Mouse (Mus musculus) neural tube, embryonic 13.5 days (tissue): ENCODE data around the gene Mfsd12. TPM values are rescaled to one million over a fixed set of nuclear protein-coding genes. Genes with fewer than 3 reads are reported as not detected.
A peak's percentile ranks its signal among the peaks of the same experiment; 100 is the strongest.

ENCODE experiments used
- ATAC-seq: fragments of 200-750 bp; cut with Nextera tagmentation; 2 replicates; pipeline ENCODE4 v1.8.0; 2017; ENCODE audit warnings: low read depth, mild to moderate bottlenecking, moderate TSS enrichment, moderate library complexity
- H3K27ac ChIP-seq: fragments of 300-500 bp; sonication (generic); replicated peaks from 2 replicates; pipeline ENCODE4 v1.5.1; 2015; ENCODE audit warnings: moderate library complexity, mild to moderate bottlenecking, inconsistent platforms
- H3K27me3 ChIP-seq: fragments of 300-500 bp; sonication (generic); 2 replicates; pipeline ENCODE4 v1.6.1; 2015; ENCODE audit warnings: mild to moderate bottlenecking, inconsistent platforms
- H3K36me3 ChIP-seq: fragments of 300-500 bp; sonication (generic); 2 replicates; pipeline ENCODE4 v1.6.1; 2015; ENCODE audit warnings: mild to moderate bottlenecking, inconsistent platforms
- H3K4me1 ChIP-seq: fragments of 300-500 bp; sonication (generic); replicated peaks from 2 replicates; pipeline ENCODE4 v1.6.1; 2015; ENCODE audit warnings: inconsistent platforms
- H3K4me2 ChIP-seq: fragments of 300-500 bp; sonication (generic); 2 replicates; pipeline ENCODE4 v1.6.1; 2015; ENCODE audit warnings: inconsistent platforms, mild to moderate bottlenecking, moderate library complexity
- H3K4me3 ChIP-seq: fragments of 300-500 bp; sonication (generic); 2 replicates; pipeline ENCODE4 v1.5.1; 2015; ENCODE audit warnings: mild to moderate bottlenecking, inconsistent platforms
- H3K9ac ChIP-seq: fragments of 300-500 bp; sonication (generic); 2 replicates; pipeline ENCODE4 v1.6.1; 2015; ENCODE audit warnings: moderate library complexity, mild to moderate bottlenecking, inconsistent platforms
- H3K9me3 ChIP-seq: fragments of 300-500 bp; sonication (generic); 2 replicates; pipeline ENCODE4 v1.6.1; 2016; ENCODE audit warnings: inconsistent platforms
- WGBS: fragments of 180-500 bp; shearing (Covaris S2); methylation state at CpG from one replicate; pipeline ENCODE4 v1.1.7; 2015; 5-methylcytosine and 5-hydroxymethylcytosine counted together
- polyA plus RNA-seq: library from polyadenylated mRNA; unstranded; fragments of >200 nt; fragmentation: Nextera tagmentation; extraction: Ambion mirVana; gene quantifications from 2 replicates; pipeline ENCODE4 v1.2.1, GENCODE M21; 2015

Mfsd12 gene
- polyA plus RNA-seq, 1 experiment from 2014 or later = 17.8 TPM

DNA sequence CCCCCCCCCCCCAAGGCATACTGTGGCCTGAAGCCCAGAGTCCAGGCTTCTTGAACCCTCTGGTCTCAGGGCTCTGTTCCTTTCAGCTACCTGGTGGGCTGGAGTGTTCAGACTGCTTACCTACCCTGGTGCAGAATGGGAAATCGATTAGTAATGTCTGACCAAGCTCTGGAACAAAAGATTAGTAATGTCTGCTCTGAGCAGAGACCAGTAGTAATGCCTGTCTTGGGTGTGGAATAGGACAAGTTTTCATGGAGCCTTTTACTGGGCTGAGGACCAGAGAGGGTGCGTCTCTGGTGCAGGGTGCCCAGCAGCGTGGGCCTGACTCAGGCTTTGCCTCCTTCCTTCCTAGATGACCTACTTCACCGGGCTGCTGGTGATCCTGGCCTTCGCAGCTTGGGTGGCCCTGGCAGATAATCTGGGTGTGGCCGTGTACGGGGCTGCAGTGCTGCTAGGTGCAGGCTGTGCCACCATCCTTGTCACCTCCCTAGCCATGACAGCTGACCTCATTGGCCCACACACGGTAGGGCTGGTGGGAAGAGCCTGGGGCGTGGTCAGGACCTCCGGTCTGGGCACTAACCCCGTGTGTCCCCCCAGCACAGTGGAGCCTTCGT, 5.2 kb downstream of the Mfsd12 start:
- H3K9me3 ChIP-seq = no peaks in the 10 kb centered on the region
- 81% methylated on average over 12 of the region's 12 CpGs for WGBS
- no peak overlapping the region for H3K27ac ChIP-seq
- no peak overlapping the region for H3K4me3 ChIP-seq
- no peak for ATAC-seq
- H3K4me2 ChIP-seq = no peak overlapping the region
- H3K9ac ChIP-seq = no peak overlapping the region
- H3K4me1 ChIP-seq = peaks cover 80% of the 10 kb centered on the region
- peaks cover 38% of the 10 kb centered on the region for H3K27me3 ChIP-seq
- peaks cover 27% of the 10 kb centered on the region for H3K36me3 ChIP-seq

DNA sequence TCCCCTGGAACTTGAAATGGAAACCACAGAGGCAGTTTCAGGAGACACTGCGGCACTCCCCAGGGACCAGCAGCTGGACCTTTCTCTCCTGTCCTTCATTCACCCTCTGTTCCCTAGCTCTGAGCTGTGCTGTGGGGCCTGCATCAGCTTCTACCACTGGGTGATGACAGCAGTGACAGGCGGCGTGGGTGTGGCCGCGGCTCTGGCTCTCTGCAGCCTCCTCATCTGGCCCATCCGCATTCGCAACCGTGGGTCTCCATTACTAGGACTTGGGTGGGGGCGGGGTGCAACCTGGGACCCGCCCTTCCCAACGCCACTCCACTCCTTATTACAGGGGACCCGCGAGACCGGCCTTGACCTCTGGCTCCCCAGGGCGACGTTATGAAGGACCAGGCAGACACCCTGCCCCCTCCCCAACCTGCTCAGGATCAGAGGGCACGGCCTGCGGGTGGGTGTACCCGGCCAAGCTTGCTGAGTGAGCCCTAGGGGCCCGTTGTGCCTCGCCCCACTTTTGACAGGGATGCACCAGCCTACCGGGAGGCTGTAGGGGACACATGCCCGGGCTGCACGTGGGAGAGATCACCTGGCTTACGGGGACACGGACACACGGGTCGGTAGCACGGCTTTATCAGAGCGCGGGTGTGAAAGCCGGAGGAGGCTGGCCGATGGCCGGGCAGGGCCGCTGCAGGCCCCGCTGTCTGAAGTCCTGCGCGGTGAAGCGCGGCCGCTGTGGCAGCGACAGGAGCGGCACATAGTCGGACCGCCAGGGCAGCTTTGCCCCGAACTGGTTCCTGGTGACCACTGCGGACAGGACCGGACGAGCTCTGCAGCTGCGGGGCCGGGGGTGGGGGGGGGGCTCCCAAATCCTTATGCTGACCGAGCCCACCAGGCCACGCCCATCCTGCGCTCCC, 6.4 kb downstream of the Mfsd12 start:
- H3K4me3 ChIP-seq = peak overlapping the region; percentile 23
- peak overlapping the region; percentile 50 for H3K4me2 ChIP-seq
- H3K9ac ChIP-seq = peak overlapping the region; percentile 59
- no peak overlapping the region for H3K27ac ChIP-seq
- H3K27me3 ChIP-seq = peaks cover 35% of the 10 kb centered on the region
- 11% methylated on average over 51 of the region's 54 CpGs for WGBS
- H3K9me3 ChIP-seq = no peaks in the 10 kb centered on the region
- peaks cover 40% of the 10 kb centered on the region for H3K36me3 ChIP-seq
- H3K4me1 ChIP-seq = peaks cover 70% of the 10 kb centered on the region
- ATAC-seq = no peak

DNA sequence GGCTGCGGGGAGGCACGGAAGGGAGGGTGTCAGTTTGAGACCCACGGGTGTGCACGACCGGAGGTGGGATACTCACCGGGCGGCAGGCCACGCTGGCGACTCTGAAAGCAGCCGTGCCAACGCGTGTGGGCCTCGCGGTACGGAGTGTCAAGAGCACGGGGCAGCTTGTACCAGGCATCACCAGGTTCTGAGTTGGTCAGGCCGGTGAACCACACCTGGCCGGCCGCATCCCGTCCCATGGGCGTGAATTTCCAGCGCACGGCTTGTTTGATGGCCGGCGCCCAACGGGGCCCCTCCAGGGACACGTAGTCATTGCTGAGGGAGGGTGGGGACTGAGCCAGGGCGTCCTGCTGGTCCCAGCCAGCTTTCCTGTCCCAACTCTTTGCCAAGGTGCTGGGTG, 7.4 kb downstream of the Mfsd12 start:
- peak overlapping the region; percentile 23 for H3K4me3 ChIP-seq
- H3K9ac ChIP-seq = peak overlapping the region; percentile 59
- 11% methylated on average over 28 of the region's 28 CpGs for WGBS
- H3K36me3 ChIP-seq = peaks cover 50% of the 10 kb centered on the region
- peak overlapping the region; percentile 50 for H3K4me2 ChIP-seq
- H3K27ac ChIP-seq = no peak overlapping the region
- peaks cover 61% of the 10 kb centered on the region for H3K4me1 ChIP-seq
- no peaks in the 10 kb centered on the region for H3K9me3 ChIP-seq
- peak; percentile 4; the same call in 1 of the 2 replicates for ATAC-seq
- peaks cover 32% of the 10 kb centered on the region for H3K27me3 ChIP-seq

DNA sequence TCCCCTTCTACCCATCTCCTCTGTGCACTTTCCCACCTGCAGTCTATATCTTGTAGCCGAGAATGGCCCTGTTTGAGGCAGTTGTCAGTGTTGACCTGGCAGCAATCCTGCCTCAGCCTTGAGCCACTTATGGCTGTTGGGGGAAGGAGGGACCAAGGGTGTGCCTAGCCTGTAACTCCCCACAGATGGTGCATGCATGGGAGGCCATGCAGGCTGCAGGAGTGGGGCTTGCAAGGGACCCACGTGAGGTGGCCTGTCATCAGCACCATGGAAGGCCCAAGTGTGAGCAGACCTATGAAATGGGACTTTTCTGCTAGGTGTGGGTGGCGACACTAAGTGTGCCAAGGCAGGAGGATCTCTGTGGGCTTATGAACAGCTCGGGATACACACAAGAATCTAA, 7.8 kb downstream of the Mfsd12 start:
- Histone ChIP-seq H3K9me3 (no peaks in the 10 kb centered on the region), H3K27me3 (peaks cover 32% of the 10 kb centered on the region), H3K4me3 (no peak overlapping the region; the same call in 1 of the 2 replicates), H3K27ac (no peak overlapping the region), H3K4me2 (peak overlapping the region; percentile 50; the same call in 1 of the 2 replicates), H3K4me1 (peaks cover 57% of the 10 kb centered on the region), H3K9ac (peak overlapping the region; percentile 59; the same call in 1 of the 2 replicates), H3K36me3 (peaks cover 52% of the 10 kb centered on the region)
- peak; percentile 25; the same call in 1 of the 2 replicates for ATAC-seq
- WGBS = 41% methylated on average over 4 of the region's 4 CpGs

DNA sequence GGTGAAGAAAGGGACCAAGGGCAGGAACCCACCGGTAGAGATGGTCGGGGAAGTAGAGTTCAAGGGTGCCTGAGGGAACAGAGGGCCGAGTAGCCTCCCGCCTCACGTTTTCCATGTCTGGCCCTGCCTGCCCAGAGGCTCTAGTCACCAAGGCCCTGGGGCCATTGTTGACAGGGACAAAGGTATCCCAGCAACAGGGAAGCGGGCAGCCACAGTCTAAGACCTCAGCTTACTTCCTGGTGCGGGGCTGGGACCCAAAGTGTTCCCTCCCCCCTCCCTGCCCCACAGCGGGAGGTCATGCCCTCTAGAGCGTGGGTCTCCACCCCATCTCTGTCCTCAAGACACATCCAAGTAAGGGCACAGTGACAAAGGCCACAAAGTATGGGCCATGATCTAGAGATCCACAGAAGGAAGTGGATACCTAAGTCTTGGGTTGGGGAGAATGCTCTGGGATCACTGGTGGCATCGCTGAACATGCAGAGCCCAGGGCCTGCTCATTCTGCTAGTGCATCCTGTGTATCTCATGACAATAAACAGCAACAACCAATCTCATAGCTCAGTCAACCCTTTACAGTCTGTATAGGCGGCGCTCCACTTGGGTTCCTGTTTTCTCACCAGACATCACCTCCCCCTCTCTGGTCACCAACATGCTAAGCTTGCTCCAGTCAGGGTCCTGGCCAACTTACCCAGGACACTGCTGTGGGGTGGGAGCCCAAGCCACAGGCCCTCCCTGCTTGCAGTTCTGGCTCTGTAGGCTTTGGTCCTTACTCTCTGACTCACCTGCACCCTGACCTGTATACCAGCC, 8.6 kb downstream of the Mfsd12 start, which contains the start of gene 4930404N11Rik:
4930404N11Rik (minus strand) TSS at position 145 of the 805 bp plus-strand sequence.
- WGBS = 20% methylated on average over 12 of the region's 12 CpGs
- Histone ChIP-seq H3K27me3 (peaks cover 32% of the 10 kb centered on the region), H3K36me3 (peaks cover 58% of the 10 kb centered on the region), H3K4me3 (peak within 1 kb of the TSS; percentile 23; the same call in 1 of the 2 replicates), H3K4me2 (peak within 1 kb of the TSS; percentile 50), H3K27ac (peak within 1 kb of the TSS; percentile 38; the same call in 1 of the 2 replicates), H3K4me1 (peaks cover 51% of the 10 kb centered on the region), H3K9me3 (no peaks in the 10 kb centered on the region), H3K9ac (peak within 1 kb of the TSS; percentile 59; the same call in 1 of the 2 replicates)
- ATAC-seq = no peak; the same call in 1 of the 2 replicates

DNA sequence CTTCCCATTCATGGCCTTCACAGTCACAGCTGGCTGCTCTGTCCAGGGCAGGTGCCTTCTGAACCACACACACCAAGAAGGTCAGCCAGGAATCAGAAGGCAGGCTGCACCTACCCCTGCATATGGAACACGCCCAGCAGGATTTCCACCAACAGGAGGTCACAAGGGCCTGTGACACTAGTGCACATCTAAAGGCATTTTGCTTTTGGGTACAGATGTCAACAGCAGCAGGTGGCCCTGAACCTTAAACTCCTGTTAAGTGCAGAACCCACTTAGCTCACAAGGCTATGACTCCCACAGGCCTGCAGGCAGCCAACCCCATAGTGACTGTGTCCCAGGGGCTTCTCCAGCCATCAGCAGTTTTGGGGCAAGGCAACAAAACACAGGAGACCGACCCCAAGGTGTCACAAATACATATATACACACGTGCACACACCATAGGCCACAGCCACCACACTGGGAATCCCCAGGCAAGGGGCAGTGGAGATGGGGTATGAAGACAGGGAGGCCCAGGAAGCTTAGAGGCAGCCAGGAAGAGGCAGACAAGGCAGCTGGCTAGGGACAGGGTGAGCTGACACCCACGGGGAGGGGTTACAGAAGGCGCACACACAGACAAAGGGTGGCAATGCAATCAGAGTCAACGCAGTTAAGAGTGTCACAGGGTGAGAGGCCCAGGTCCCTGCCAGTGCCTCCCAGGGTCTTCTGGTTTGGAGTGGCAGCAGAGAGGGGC, 9.4 kb downstream of the Mfsd12 start:
- Histone ChIP-seq H3K27me3 (peaks cover 32% of the 10 kb centered on the region), H3K9ac (no peak overlapping the region), H3K4me1 (peaks cover 46% of the 10 kb centered on the region), H3K27ac (peak overlapping the region; percentile 38; the same call in 1 of the 2 replicates), H3K4me2 (no peak overlapping the region), H3K36me3 (peaks cover 61% of the 10 kb centered on the region), H3K9me3 (no peaks in the 10 kb centered on the region), H3K4me3 (no peak overlapping the region)
- no peak for ATAC-seq
- 80% methylated on average over 6 of the region's 6 CpGs for WGBS

DNA sequence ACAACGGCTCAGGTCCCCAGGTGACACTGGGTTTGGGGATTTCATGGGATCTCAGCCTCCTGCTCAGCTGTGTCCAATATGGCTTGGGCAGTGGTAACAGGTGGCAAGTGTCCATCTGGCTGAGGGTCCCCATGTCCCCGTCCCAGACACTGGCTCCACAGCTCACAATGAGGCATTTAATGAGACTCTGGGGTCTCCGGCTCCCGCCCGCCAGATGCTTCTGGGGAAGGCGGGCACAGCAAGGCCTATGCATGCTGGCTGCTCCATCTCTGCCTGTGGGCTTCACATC, 9.9 kb downstream of the Mfsd12 start:
- Histone ChIP-seq H3K27ac (no peak overlapping the region), H3K36me3 (peaks cover 58% of the 10 kb centered on the region), H3K27me3 (peaks cover 32% of the 10 kb centered on the region), H3K4me2 (no peak overlapping the region), H3K9me3 (no peaks in the 10 kb centered on the region), H3K4me3 (no peak overlapping the region), H3K4me1 (peaks cover 46% of the 10 kb centered on the region), H3K9ac (no peak overlapping the region)
- ATAC-seq = no peak
- WGBS = 63% methylated on average over 6 of the region's 6 CpGs

DNA sequence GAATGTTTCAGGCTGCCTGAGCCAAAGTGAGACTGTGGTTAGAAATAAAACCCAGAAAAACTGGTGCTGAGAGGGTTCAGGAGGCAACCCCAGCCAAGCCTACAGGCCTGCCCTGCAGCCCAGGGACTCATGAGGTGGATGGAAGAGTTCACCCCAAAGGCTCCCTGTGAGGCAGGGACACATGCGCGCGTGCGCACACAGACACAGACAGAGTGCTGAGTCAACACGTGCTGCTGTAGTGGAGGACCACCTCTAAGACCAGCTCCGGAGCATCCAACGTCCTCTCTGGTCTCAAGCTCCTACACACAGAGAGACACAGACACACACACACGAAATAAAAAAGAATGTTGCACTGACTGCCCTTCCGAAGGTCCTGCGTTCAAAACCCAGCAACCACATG, 18.0 kb downstream of the Mfsd12 start:
- Histone ChIP-seq H3K36me3 (peaks cover 44% of the 10 kb centered on the region), H3K27ac (no peak overlapping the region), H3K9ac (peak overlapping the region; percentile 26; the same call in 1 of the 2 replicates), H3K9me3 (no peaks in the 10 kb centered on the region), H3K4me1 (peaks cover 38% of the 10 kb centered on the region), H3K4me3 (no peak overlapping the region), H3K27me3 (no peaks in the 10 kb centered on the region), H3K4me2 (no peak overlapping the region)
- ATAC-seq = no peak
- 96% methylated on average over 10 of the region's 10 CpGs for WGBS

DNA sequence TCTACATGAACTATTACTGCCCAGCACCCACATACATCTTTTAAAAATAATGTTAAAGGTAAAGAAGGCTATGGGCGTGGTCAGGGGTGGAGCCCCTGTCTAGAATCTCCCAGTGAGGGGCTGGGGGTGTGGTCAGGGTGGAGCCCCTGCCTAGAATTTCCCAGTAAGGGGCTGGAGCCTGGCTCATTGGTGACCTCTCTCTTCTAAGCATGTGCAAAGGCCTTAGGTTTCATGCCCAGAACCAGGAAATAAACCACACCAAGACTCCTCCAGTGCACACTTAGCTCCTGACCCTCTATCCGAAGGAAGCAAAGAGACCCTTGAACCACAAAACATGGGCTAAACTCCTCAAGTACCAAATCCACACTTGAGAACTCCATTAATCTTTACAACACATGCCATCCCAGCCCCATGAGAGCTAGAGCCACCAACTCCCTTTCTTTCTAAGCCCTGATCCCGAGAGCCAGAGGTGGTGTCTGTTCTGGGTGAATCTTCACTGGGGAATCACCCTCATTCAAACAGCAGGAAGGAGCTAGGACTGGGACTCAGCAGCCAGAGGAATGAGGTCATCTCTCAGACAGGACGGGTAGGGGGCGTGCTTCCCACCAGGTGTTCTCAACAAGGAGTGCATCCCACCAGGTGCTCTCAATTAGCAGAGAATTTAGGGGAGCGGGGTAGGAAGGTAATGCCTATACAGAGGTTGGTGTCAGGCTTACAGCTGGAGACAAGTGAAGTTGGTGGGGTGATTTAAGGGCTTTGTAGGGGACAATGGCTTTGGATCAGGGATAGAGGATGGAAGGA, 19.5 kb downstream of the Mfsd12 start:
- Histone ChIP-seq H3K9ac (peak overlapping the region; percentile 86), H3K27me3 (no peaks in the 10 kb centered on the region), H3K4me2 (peak overlapping the region; percentile 86), H3K27ac (no peak overlapping the region), H3K9me3 (no peaks in the 10 kb centered on the region), H3K4me1 (peaks cover 38% of the 10 kb centered on the region), H3K36me3 (peaks cover 29% of the 10 kb centered on the region), H3K4me3 (peak overlapping the region; percentile 71)
- ATAC-seq = no peak
- 44% methylated on average over 6 of the region's 6 CpGs for WGBS

DNA sequence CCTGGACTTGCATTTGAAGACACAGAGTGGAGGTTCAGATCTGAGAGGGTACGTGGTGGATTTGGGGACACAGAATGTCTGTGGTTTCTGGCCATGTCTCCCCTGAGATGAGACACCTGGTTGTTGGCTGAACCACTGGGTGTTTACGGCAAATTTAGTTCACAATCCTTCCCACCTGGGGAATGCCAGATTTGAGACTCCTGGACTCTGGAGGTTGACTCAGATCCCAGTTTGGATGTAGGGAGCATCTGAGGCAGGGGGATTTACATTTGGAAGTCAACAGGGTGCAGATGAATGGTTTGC, 20.0 kb downstream of the Mfsd12 start:
- Histone ChIP-seq H3K4me3 (peak overlapping the region; percentile 71), H3K9me3 (no peaks in the 10 kb centered on the region), H3K4me2 (peak overlapping the region; percentile 86), H3K27ac (no peak overlapping the region; the same call in 1 of the 2 replicates), H3K4me1 (peaks cover 38% of the 10 kb centered on the region), H3K9ac (peak overlapping the region; percentile 86), H3K27me3 (no peaks in the 10 kb centered on the region), H3K36me3 (peaks cover 28% of the 10 kb centered on the region)
- ATAC-seq = no peak
- WGBS = 61% methylated on average over 2 of the region's 2 CpGs
